Mouse (Mus musculus) embryonic facial prominence, embryonic 15.5 days (tissue): ENCODE results near the gene Abca14. TPM values are rescaled to one million over a fixed set of nuclear protein-coding genes. Genes with fewer than 3 reads are reported as not detected.

Source experiments
- ATAC-seq: fragments of 200-750 bp; cut with Nextera tagmentation; 2 replicates; pipeline ENCODE4 v1.8.0; 2017; ENCODE audit warnings: low read depth, moderate TSS enrichment; ENCODE audit not compliant: insufficient number of reproducible peaks, low FRiP score, low TSS enrichment
- H3K27ac ChIP-seq: fragments of 300-500 bp; sonication (generic); replicated peaks from 2 replicates; pipeline ENCODE4 v1.5.1; 2015; ENCODE audit warnings: mild to moderate bottlenecking, inconsistent platforms
- H3K27me3 ChIP-seq: fragments of 300-500 bp; sonication (generic); 2 replicates; pipeline ENCODE4 v1.6.1; 2015; ENCODE audit warnings: inconsistent platforms
- H3K36me3 ChIP-seq: fragments of 300-500 bp; sonication (generic); 2 replicates; pipeline ENCODE4 v1.6.1; 2015; ENCODE audit warnings: mild to moderate bottlenecking, inconsistent platforms
- H3K4me1 ChIP-seq: fragments of 300-500 bp; sonication (generic); 2 replicates; pipeline ENCODE4 v1.6.1; 2015; ENCODE audit warnings: inconsistent platforms
- H3K4me2 ChIP-seq: fragments of 300-500 bp; sonication (generic); replicated peaks from 2 replicates; pipeline ENCODE4 v1.6.1; 2015; ENCODE audit warnings: mild to moderate bottlenecking, inconsistent platforms
- H3K4me3 ChIP-seq: fragments of 300-500 bp; sonication (generic); replicated peaks from 2 replicates; pipeline ENCODE4 v1.5.1; 2015; ENCODE audit warnings: mild to moderate bottlenecking, inconsistent platforms
- H3K9ac ChIP-seq: fragments of 300-500 bp; sonication (generic); 2 replicates; pipeline ENCODE4 v1.6.1; 2015; ENCODE audit warnings: inconsistent platforms
- H3K9me3 ChIP-seq: fragments of 300-500 bp; sonication (generic); replicated peaks from 2 replicates; pipeline ENCODE4 v1.6.1; 2016; ENCODE audit warnings: inconsistent platforms
- WGBS: fragments of 180-500 bp; shearing (Covaris S2); methylation state at CpG from one replicate; pipeline ENCODE4 v1.1.7; 2015; 5-methylcytosine and 5-hydroxymethylcytosine counted together
- polyA plus RNA-seq: library from polyadenylated mRNA; unstranded; fragments of >200 nt; fragmentation: Nextera tagmentation; extraction: Ambion mirVana; gene quantifications from 2 replicates; pipeline ENCODE4 v1.2.1, GENCODE M21; 2015

The Abca14 gene
- polyA plus RNA-seq = not detected in 2 replicates

DNA sequence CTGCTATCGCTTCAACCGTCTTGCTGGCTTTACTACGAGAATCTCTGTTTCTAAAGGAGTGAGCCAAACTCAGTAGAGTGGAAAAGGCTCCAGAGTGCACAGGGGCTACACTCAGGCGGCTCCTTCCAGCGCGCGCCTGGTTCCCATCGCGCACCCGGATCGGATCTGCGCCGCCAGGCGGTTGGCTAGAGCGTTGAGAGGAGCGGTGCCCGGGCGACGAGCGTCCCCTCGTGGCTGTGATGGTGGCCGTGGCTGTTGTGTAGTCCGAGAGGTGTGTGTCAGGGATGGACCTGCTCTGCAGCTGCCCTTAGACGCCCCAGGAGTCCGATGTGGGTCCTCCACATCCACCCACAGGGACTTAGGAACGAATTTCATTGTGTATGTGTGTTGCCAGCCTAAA, at the start of gene Abca14:
Gene Abca14 (plus strand): TSS at position 173 of the 400 bp plus-strand sequence.
- peaks cover 20% of the 10 kb centered on the region for H3K27me3 ChIP-seq
- no peak within 1 kb of the TSS for H3K9ac ChIP-seq
- peak; percentile 64 for ATAC-seq
- H3K36me3 ChIP-seq = no peaks in the 10 kb centered on the region
- peaks cover 9% of the 10 kb centered on the region; the same call in 1 of the 2 replicates for H3K4me1 ChIP-seq
- no peak within 1 kb of the TSS for H3K4me2 ChIP-seq
- no peak within 1 kb of the TSS for H3K4me3 ChIP-seq
- H3K9me3 ChIP-seq = no peaks in the 10 kb centered on the region
- 2% methylated on average over 26 of the region's 26 CpGs for whole genome bisulfite sequencing
- no peak within 1 kb of the TSS for H3K27ac ChIP-seq

- Histone ChIP-seq H3K4me3 (no peak overlapping the region), H3K4me2 (no peak overlapping the region), H3K4me1 (peaks cover 9% of the 10 kb centered on the region), H3K36me3 (no peaks in the 10 kb centered on the region), H3K9me3 (no peaks in the 10 kb centered on the region), H3K27me3 (no peaks in the 10 kb centered on the region), H3K9ac (no peak overlapping the region), H3K27ac (no peak overlapping the region)
- ATAC-seq = no peak
- 7% methylated on average over 2 of the region's 2 CpGs for WGBS
Measured at GRCm38 (mm10) chr7:120156841-120157409, 46.8 kb upstream of the Abca14 start.

- no peak overlapping the region for H3K9ac ChIP-seq
- WGBS = 28% methylated on average over 5 of the region's 5 CpGs
- H3K27me3 ChIP-seq = no peaks in the 10 kb centered on the region
Measured at GRCm38 (mm10) chr7:120157575-120158061, 46.1 kb upstream of the Abca14 start.

DNA sequence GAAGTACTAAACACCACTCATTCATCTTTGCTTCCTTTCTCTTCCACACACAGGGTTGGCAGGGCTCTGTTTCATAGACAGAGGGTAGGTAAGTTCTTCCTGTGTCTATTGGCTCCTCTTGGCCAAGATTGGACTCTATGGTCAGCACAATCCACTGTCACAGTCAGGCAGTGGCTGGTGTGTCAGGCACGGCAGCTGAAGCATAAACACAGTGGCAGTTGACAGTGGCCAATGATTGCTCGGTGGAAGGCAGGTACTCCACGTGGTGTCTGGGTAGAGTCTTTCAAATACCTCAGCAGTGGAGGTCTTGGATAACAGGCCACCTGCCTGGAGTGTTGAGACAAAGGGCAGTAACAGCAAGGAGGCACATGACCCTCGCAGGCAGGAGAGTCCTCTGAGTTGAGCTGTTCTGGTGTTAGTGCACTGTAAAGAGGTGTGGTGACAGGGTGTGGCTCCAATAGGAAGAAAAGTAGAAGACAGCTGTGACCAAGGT, 45.6 kb upstream of the Abca14 start:
- 21% methylated on average over 4 of the region's 4 CpGs for WGBS
- Histone ChIP-seq H3K4me3 (no peak overlapping the region), H3K9me3 (no peaks in the 10 kb centered on the region), H3K4me2 (no peak overlapping the region), H3K27ac (no peak overlapping the region), H3K27me3 (no peaks in the 10 kb centered on the region), H3K4me1 (peaks cover 9% of the 10 kb centered on the region), H3K36me3 (no peaks in the 10 kb centered on the region), H3K9ac (no peak overlapping the region)
- ATAC-seq = no peak

More at GRCm38 (mm10) chr7:120157575-120158061, 46.1 kb upstream of the Abca14 start:
- H3K4me1 ChIP-seq = peaks cover 9% of the 10 kb centered on the region
- no peak overlapping the region for H3K27ac ChIP-seq
- no peak overlapping the region for H3K4me3 ChIP-seq
- no peak overlapping the region for H3K4me2 ChIP-seq
- ATAC-seq = no peak
- no peaks in the 10 kb centered on the region for H3K9me3 ChIP-seq
- no peaks in the 10 kb centered on the region for H3K36me3 ChIP-seq

DNA sequence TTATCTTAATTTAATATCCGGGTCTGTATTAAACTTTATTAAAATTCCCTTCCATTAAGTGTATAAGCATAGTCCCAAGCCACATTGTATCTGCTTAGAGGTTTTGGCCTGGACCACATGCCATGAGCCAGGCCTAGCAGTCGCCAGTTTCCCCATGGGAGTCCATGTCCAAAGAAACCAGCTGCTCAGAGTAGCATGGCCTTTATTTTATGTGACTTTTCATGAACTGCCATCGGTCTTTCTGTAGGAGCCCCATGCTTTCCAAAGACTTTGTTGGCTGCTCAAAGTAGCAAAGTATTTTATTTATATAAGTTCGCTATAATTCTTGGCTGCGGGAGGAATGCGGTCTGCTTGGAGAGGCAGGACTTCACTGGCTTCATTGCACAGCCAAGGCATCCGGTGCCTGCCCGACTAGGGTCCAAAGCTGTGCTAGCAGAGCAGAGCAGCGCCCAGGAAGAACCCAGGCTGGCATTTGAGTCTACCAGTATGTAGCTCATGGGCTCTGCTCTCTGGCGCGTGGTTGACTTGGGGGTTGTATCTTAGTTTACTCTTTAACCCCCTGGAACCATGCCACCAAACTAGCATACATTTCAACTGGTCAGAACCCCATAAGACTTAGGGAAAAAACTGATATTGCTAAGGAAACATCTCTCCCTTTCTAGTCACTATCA, 40.0 kb upstream of the Abca14 start:
- Histone ChIP-seq H3K4me2 (no peak overlapping the region), H3K36me3 (no peaks in the 10 kb centered on the region), H3K27ac (no peak overlapping the region), H3K9ac (no peak overlapping the region), H3K4me3 (no peak overlapping the region), H3K9me3 (no peaks in the 10 kb centered on the region), H3K4me1 (no peaks in the 10 kb centered on the region), H3K27me3 (no peaks in the 10 kb centered on the region)
- no peak; the same call in 1 of the 2 replicates for ATAC-seq
- 80% methylated on average over 11 of the region's 11 CpGs for WGBS

DNA sequence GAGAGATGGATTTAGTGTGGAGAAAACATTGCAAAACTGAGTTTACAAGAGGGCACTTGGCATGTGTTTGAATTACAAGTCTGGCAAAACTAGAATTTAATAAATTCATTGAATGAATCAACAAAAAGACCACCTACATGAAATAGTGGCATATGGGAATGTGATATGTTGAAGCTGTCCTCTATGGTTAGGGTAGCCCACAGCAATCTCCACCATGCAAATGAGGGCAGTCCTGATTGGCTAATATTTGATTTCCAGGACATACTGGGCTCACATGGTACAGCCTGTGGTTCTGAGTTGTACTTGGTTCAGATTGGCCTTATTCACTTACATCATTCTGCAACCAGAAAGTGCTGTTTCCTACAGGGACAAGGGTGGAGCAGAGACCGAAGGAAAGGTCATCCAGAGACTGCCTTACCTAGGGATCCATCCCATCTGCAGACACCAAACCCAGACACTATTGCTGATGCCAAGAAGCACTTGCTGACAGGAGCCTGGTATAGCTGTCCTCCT, 31.5 kb upstream of the Abca14 start:
- WGBS = 88% methylated on average over 1 of the region's 1 CpGs
- Histone ChIP-seq H3K27ac (no peak overlapping the region), H3K4me1 (no peaks in the 10 kb centered on the region), H3K9me3 (no peaks in the 10 kb centered on the region), H3K9ac (no peak overlapping the region), H3K4me3 (no peak overlapping the region), H3K36me3 (no peaks in the 10 kb centered on the region), H3K4me2 (no peak overlapping the region), H3K27me3 (no peaks in the 10 kb centered on the region)
- no peak for ATAC-seq

- H3K27ac ChIP-seq = no peak within 1 kb of the TSS
- H3K9me3 ChIP-seq = no peaks in the 10 kb centered on the region
- H3K4me3 ChIP-seq = no peak within 1 kb of the TSS
- H3K27me3 ChIP-seq = no peaks in the 10 kb centered on the region
- no peak for ATAC-seq
- 89% methylated on average over 10 of the region's 10 CpGs for WGBS
- H3K4me2 ChIP-seq = no peak within 1 kb of the TSS
- no peaks in the 10 kb centered on the region for H3K4me1 ChIP-seq
- H3K9ac ChIP-seq = no peak within 1 kb of the TSS
- H3K36me3 ChIP-seq = no peaks in the 10 kb centered on the region
Measured at GRCm38 (mm10) chr7:120173603-120174244, 30.0 kb upstream of the Abca14 start, which contains the start of gene Anks4b. Gene Anks4b (plus strand): TSS chr7:120173858.

GRCm38 (mm10) chr7:120174723-120175504, 28.8 kb upstream of the Abca14 start:
- H3K27me3 ChIP-seq = no peaks in the 10 kb centered on the region
- H3K4me3 ChIP-seq = no peak overlapping the region
- 62% methylated on average over 11 of the region's 11 CpGs for WGBS
- no peaks in the 10 kb centered on the region for H3K36me3 ChIP-seq
- H3K4me2 ChIP-seq = no peak overlapping the region
- no peak overlapping the region for H3K9ac ChIP-seq
- no peak overlapping the region for H3K27ac ChIP-seq
- H3K9me3 ChIP-seq = no peaks in the 10 kb centered on the region
- H3K4me1 ChIP-seq = no peaks in the 10 kb centered on the region
- no peak for ATAC-seq

GRCm38 (mm10) chr7:120177611-120178010, 26.1 kb upstream of the Abca14 start:
- WGBS = 78% methylated on average over 3 of the region's 3 CpGs
- H3K9ac ChIP-seq = no peak overlapping the region
- H3K4me3 ChIP-seq = no peak overlapping the region
- no peaks in the 10 kb centered on the region for H3K4me1 ChIP-seq
- H3K27me3 ChIP-seq = no peaks in the 10 kb centered on the region
- ATAC-seq = no peak
- H3K9me3 ChIP-seq = no peaks in the 10 kb centered on the region
- no peak overlapping the region for H3K27ac ChIP-seq
- no peaks in the 10 kb centered on the region for H3K36me3 ChIP-seq
- H3K4me2 ChIP-seq = no peak overlapping the region

DNA sequence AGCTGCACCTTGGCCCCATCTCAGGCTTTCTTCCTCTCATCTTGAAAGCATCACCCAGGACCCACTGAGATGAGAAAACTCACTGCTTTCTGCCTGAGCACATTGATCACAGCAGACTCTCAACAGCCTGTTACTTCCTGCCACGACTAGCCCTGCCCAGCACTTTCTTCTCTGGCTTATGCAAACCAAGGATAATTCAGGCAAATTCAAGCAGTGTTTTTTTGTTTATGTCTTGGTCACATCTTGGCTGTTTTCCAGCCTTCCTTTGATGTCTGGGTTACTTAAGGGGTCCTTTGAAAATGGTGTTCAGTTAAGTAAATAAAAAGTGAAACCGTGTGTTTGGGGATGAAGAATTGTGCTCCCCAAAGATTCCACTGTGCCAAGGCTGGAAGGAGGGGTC, 24.8 kb upstream of the Abca14 start:
- WGBS = 16% methylated on average over 2 of the region's 2 CpGs
- H3K9ac ChIP-seq = no peak overlapping the region
- no peak for ATAC-seq

More for the DNA sequence above, 24.8 kb upstream of the Abca14 start:
- H3K36me3 ChIP-seq = no peaks in the 10 kb centered on the region
- no peaks in the 10 kb centered on the region for H3K9me3 ChIP-seq
- no peak overlapping the region for H3K4me2 ChIP-seq
- H3K27ac ChIP-seq = no peak overlapping the region
- H3K27me3 ChIP-seq = no peaks in the 10 kb centered on the region
- H3K4me3 ChIP-seq = no peak overlapping the region
- H3K4me1 ChIP-seq = no peaks in the 10 kb centered on the region
